Mouse (Mus musculus) limb, embryonic 15.5 days (tissue): ENCODE results near the gene Tubgcp4. TPM values are rescaled to one million over a fixed set of nuclear protein-coding genes. Genes with fewer than 3 reads are reported as not detected.

Experiments
- ATAC-seq: fragments of 200-750 bp; cut with Nextera tagmentation; 2 replicates; pipeline ENCODE4 v1.8.0; 2017; ENCODE audit warnings: low read depth, moderate TSS enrichment; ENCODE audit not compliant: insufficient number of reproducible peaks, low FRiP score, low TSS enrichment
- H3K27ac ChIP-seq: fragments of 300-500 bp; sonication (generic); 2 replicates; pipeline ENCODE4 v1.5.1; 2015; ENCODE audit warnings: moderate library complexity, mild to moderate bottlenecking, inconsistent platforms
- H3K27me3 ChIP-seq: fragments of 300-500 bp; sonication (generic); 2 replicates; pipeline ENCODE4 v1.6.1; 2015; ENCODE audit warnings: inconsistent platforms
- H3K36me3 ChIP-seq: fragments of 300-500 bp; sonication (generic); 2 replicates; pipeline ENCODE4 v1.6.1; 2015; ENCODE audit warnings: inconsistent platforms
- H3K4me1 ChIP-seq: fragments of 300-500 bp; sonication (generic); 2 replicates; pipeline ENCODE4 v1.6.1; 2015; ENCODE audit warnings: inconsistent platforms
- H3K4me2 ChIP-seq: fragments of 300-500 bp; sonication (generic); 2 replicates; pipeline ENCODE4 v1.6.1; 2015; ENCODE audit warnings: mild to moderate bottlenecking, inconsistent platforms
- H3K4me3 ChIP-seq: fragments of 300-500 bp; sonication (generic); 2 replicates; pipeline ENCODE4 v1.5.1; 2015; ENCODE audit warnings: mild to moderate bottlenecking, inconsistent platforms
- H3K9ac ChIP-seq: fragments of 300-500 bp; sonication (generic); 2 replicates; pipeline ENCODE4 v1.6.1; 2015; ENCODE audit warnings: inconsistent platforms
- H3K9me3 ChIP-seq: fragments of 300-500 bp; sonication (generic); 2 replicates; pipeline ENCODE4 v1.6.1; 2016; ENCODE audit warnings: inconsistent platforms
- WGBS: fragments of 180-500 bp; shearing (Covaris S2); methylation state at CpG from one replicate; pipeline ENCODE4 v1.1.7; 2015; 5-methylcytosine and 5-hydroxymethylcytosine counted together
- polyA plus RNA-seq: library from polyadenylated mRNA; unstranded; fragments of >200 nt; fragmentation: Nextera tagmentation; extraction: Ambion mirVana; gene quantifications from 2 replicates; pipeline ENCODE4 v1.2.1, GENCODE M21; 2015

Gene Tubgcp4
- polyA plus RNA-seq, 1 experiment from 2014 or later, result 48.9 TPM

DNA sequence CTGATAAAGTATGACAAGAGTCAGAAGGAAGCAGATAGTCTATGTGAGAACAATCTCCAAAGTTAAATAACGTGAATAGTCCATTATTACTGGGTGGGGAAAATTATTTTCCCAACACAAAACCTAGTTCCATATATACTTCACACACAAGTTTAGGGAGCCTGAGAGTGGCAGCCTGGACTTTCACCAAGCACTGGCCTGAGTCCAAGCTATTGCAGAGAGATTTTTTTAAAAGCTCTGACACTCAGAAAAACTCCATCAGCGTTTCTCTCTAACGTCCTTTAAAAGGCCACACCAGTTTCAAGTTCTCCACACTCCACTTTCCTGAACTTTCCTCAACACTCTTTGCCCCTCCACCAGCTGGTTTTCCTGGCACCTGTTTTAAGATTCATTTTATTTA, 44.0 kb downstream of the Tubgcp4 start:
- Histone ChIP-seq H3K4me3 (no peak overlapping the region), H3K4me1 (no peaks in the 10 kb centered on the region), H3K36me3 (peaks cover 76% of the 10 kb centered on the region), H3K27ac (no peak overlapping the region), H3K9me3 (no peaks in the 10 kb centered on the region), H3K4me2 (no peak overlapping the region), H3K27me3 (no peaks in the 10 kb centered on the region), H3K9ac (no peak overlapping the region)
- WGBS, result 78% methylated on average over 3 of the region's 3 CpGs
- ATAC-seq, result no peak

- Histone ChIP-seq H3K9me3 (no peaks in the 10 kb centered on the region), H3K4me1 (no peaks in the 10 kb centered on the region), H3K27me3 (no peaks in the 10 kb centered on the region), H3K27ac (no peak overlapping the region), H3K9ac (no peak overlapping the region), H3K4me3 (no peak overlapping the region), H3K4me2 (no peak overlapping the region), H3K36me3 (peaks cover 73% of the 10 kb centered on the region)
- ATAC-seq, result no peak
These were observed 48.7 kb downstream of the Tubgcp4 start for GRCm38 (mm10) chr2:121219177-121219576.

- ATAC-seq, result no peak
- Histone ChIP-seq H3K9ac (no peak overlapping the region), H3K27me3 (no peaks in the 10 kb centered on the region), H3K4me3 (no peak overlapping the region), H3K27ac (no peak overlapping the region), H3K4me1 (no peaks in the 10 kb centered on the region), H3K36me3 (peaks cover 68% of the 10 kb centered on the region), H3K4me2 (no peak overlapping the region), H3K9me3 (no peaks in the 10 kb centered on the region)
These were observed 49.5 kb downstream of the Tubgcp4 start for GRCm38 (mm10) chr2:121219994-121220393.

DNA sequence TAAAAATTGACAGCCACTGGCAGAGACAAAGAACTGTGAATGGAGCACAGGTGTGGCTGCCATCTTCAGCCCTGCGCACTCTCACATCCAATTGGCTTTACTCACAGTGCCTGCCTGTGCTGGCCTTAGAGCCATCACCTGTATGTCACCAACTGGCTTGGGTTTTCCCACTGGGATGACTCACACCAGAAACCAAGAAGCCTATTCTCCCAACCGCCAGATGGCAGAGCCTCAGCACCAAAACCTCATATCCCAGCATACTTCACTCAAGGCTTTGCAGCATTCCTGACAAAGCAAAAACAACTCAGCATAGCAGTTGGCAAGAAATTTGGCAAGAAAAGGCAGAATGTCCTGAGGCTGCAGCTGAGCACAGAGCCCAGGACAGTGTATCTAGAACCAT, 52.6 kb downstream of the Tubgcp4 start:
- H3K9me3 ChIP-seq, result no peaks in the 10 kb centered on the region
- 89% methylated on average over 2 of the region's 2 CpGs for WGBS
- H3K36me3 ChIP-seq, result peaks cover 74% of the 10 kb centered on the region
- no peak overlapping the region for H3K27ac ChIP-seq
- no peaks in the 10 kb centered on the region for H3K4me1 ChIP-seq
- H3K4me2 ChIP-seq, result no peak overlapping the region
- no peaks in the 10 kb centered on the region for H3K27me3 ChIP-seq
- ATAC-seq, result no peak
- H3K9ac ChIP-seq, result no peak overlapping the region
- no peak overlapping the region for H3K4me3 ChIP-seq

GRCm38 (mm10) chr2:121228135-121228534, 57.7 kb downstream of the Tubgcp4 start:
- Histone ChIP-seq H3K4me3 (no peak overlapping the region), H3K4me2 (no peak overlapping the region), H3K4me1 (no peaks in the 10 kb centered on the region), H3K36me3 (peaks cover 69% of the 10 kb centered on the region), H3K27me3 (no peaks in the 10 kb centered on the region), H3K27ac (no peak overlapping the region), H3K9me3 (no peaks in the 10 kb centered on the region), H3K9ac (no peak overlapping the region)
- ATAC-seq, result no peak
- 92% methylated on average over 4 of the region's 4 CpGs for WGBS

DNA sequence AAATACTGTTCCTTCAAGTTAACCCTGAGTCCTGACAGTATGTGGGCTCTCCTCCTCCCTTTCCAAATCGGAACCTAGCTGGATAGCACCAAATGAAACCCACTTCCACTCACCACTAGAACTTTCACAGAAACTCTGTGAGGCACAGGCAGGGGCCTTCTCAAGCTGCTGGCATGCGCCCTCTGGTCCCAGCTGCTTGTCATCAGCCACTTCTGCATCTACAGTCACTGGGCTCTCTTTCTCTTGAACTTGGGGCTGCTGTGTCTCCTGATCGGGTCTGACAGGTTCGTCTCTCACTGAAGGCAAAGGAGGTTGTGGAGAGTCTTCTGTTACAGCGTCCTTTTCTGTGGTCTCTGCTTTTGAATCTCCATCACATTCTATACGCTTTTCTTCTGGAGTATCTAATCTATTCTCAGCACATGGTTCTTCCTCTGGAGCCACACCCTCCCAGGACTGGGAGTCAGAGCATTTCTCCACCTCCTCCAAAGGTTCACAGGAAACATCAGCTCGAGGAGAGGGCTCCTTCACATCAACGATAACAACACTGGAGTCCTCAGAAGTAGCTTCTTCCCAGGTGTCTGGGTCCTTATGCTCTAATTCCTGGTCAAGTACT, 65.1 kb downstream of the Tubgcp4 start:
- H3K4me1 ChIP-seq, result no peaks in the 10 kb centered on the region
- H3K4me2 ChIP-seq, result no peak overlapping the region
- H3K36me3 ChIP-seq, result peaks cover 71% of the 10 kb centered on the region
- H3K27ac ChIP-seq, result no peak overlapping the region
- WGBS, result 88% methylated on average over 8 of the region's 8 CpGs
- H3K9me3 ChIP-seq, result no peaks in the 10 kb centered on the region
- H3K9ac ChIP-seq, result no peak overlapping the region
- H3K4me3 ChIP-seq, result no peak overlapping the region
- H3K27me3 ChIP-seq, result no peaks in the 10 kb centered on the region
- ATAC-seq, result no peak

GRCm38 (mm10) chr2:121239426-121239825, 69.0 kb downstream of the Tubgcp4 start:
- H3K36me3 ChIP-seq, result peaks cover 74% of the 10 kb centered on the region
- H3K4me2 ChIP-seq, result no peak overlapping the region
- no peaks in the 10 kb centered on the region for H3K27me3 ChIP-seq
- ATAC-seq, result no peak
- H3K27ac ChIP-seq, result no peak overlapping the region
- no peak overlapping the region for H3K9ac ChIP-seq
- no peak overlapping the region for H3K4me3 ChIP-seq
- H3K4me1 ChIP-seq, result no peaks in the 10 kb centered on the region
- 84% methylated on average over 4 of the region's 4 CpGs for WGBS
- H3K9me3 ChIP-seq, result no peaks in the 10 kb centered on the region

DNA sequence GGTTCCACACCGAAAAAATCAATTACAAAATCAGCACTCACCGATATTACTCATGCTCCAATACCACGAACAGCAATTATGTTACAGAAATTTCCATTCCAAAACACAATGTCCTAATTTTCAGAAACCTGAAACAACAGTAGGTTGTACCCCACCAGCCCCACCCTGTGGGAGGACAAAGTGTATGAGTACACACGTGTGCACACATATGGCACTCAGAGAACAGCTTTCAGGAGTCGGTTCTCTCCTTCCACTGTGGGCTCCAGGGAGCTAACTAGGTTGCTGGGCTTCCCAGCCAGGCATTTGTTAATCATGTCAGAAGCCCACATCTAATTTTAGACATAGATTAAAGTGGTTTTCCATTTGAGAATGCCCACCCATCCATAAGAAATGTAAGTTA, 73.6 kb downstream of the Tubgcp4 start:
- no peak overlapping the region for H3K4me3 ChIP-seq
- H3K36me3 ChIP-seq, result peaks cover 81% of the 10 kb centered on the region
- no peak overlapping the region for H3K4me2 ChIP-seq
- H3K27ac ChIP-seq, result no peak overlapping the region
- 93% methylated on average over 5 of the region's 5 CpGs for WGBS
- no peaks in the 10 kb centered on the region for H3K9me3 ChIP-seq
- H3K9ac ChIP-seq, result no peak overlapping the region
- H3K4me1 ChIP-seq, result no peaks in the 10 kb centered on the region
- ATAC-seq, result no peak
- H3K27me3 ChIP-seq, result no peaks in the 10 kb centered on the region

Other genes starting within 250 kb of the Tubgcp4 start
- gene Ubr1, start 199.9 kb upstream of the Tubgcp4 start, polyA plus RNA-seq, result 21.8 and 25.5 TPM in 2 replicates
- 2.4 and 2.6 TPM in 2 replicates for gene Tmem62, start 193.6 kb upstream of the Tubgcp4 start, polyA plus RNA-seq
- 37.3 and 39.5 TPM in 2 replicates for gene Ccndbp1, start 162.3 kb upstream of the Tubgcp4 start, polyA plus RNA-seq
- gene Epb42, start 133.6 kb upstream of the Tubgcp4 start, polyA plus RNA-seq, result 0.47 and 1.0 TPM in 2 replicates
- gene Tgm5, start 84.8 kb upstream of the Tubgcp4 start, polyA plus RNA-seq, result 0.10 and 0.31 TPM in 2 replicates
- not detected in 2 replicates for gene Tgm7, start 60.9 kb upstream of the Tubgcp4 start, polyA plus RNA-seq
- gene Adal, start 30.2 kb upstream of the Tubgcp4 start, polyA plus RNA-seq, result 16.7 and 17.7 TPM in 2 replicates
- gene Lcmt2, start 30.0 kb upstream of the Tubgcp4 start, polyA plus RNA-seq, result 19.7 and 21.4 TPM in 2 replicates
- gene Zscan29, start 471 bp downstream of the Tubgcp4 start, polyA plus RNA-seq, result 9.3 and 10.1 TPM in 2 replicates
- gene Trp53bp1, start 100.8 kb downstream of the Tubgcp4 start, polyA plus RNA-seq, result 52.4 and 62.6 TPM in 2 replicates
- 3.8 and 3.9 TPM in 2 replicates for gene Map1a, start 118.9 kb downstream of the Tubgcp4 start, polyA plus RNA-seq
- gene Ppip5k1, start 184.7 kb downstream of the Tubgcp4 start, polyA plus RNA-seq, result 10.1 and 10.2 TPM in 2 replicates
- gene Ckmt1, start 187.1 kb downstream of the Tubgcp4 start, polyA plus RNA-seq, result 40.0 and 40.1 TPM in 2 replicates
- not detected in 2 replicates for gene Strc, start 216.5 kb downstream of the Tubgcp4 start, polyA plus RNA-seq
- 841 and 923 TPM in 2 replicates for gene Pdia3, start 243.1 kb downstream of the Tubgcp4 start, polyA plus RNA-seq
- gene Catsper2, start 243.1 kb downstream of the Tubgcp4 start, polyA plus RNA-seq, result 2.0 and 2.3 TPM in 2 replicates